Mouse (Mus musculus) forebrain, embryonic 13.5 days (tissue): ENCODE results near the gene Plagl2. TPM values are rescaled to one million over a fixed set of nuclear protein-coding genes. Genes with fewer than 3 reads are reported as not detected.
"Not testable (repeated sequence)": the region's sequence is repeated elsewhere in the genome, so short reads cannot be mapped to it uniquely, and the experiment has no call there.

ENCODE experiments used
- ATAC-seq: fragments of 200-750 bp; cut with Nextera tagmentation; 2 replicates; pipeline ENCODE4 v1.8.0; 2017
- H3K27ac ChIP-seq: fragments of 300-500 bp; sonication (generic); 2 replicates; pipeline ENCODE4 v1.5.1; 2015; ENCODE audit warnings: inconsistent platforms, mild to moderate bottlenecking, moderate library complexity
- H3K27me3 ChIP-seq: fragments of 300-500 bp; sonication (generic); 2 replicates; pipeline ENCODE4 v1.6.1; 2015; ENCODE audit warnings: mild to moderate bottlenecking, inconsistent platforms
- H3K36me3 ChIP-seq: fragments of 300-500 bp; sonication (generic); 2 replicates; pipeline ENCODE4 v1.6.1; 2015; ENCODE audit warnings: mild to moderate bottlenecking, inconsistent platforms; ENCODE audit not compliant: poor library complexity, severe bottlenecking
- H3K4me1 ChIP-seq: fragments of 300-500 bp; sonication (generic); 2 replicates; pipeline ENCODE4 v1.6.1; 2015; ENCODE audit warnings: inconsistent platforms
- H3K4me2 ChIP-seq: fragments of 300-500 bp; sonication (generic); 2 replicates; pipeline ENCODE4 v1.6.1; 2015; ENCODE audit warnings: inconsistent platforms, mild to moderate bottlenecking, moderate library complexity
- H3K4me3 ChIP-seq: fragments of 300-500 bp; sonication (generic); 2 replicates; pipeline ENCODE4 v1.5.1; 2015; ENCODE audit warnings: mild to moderate bottlenecking, inconsistent platforms
- H3K9ac ChIP-seq: fragments of 300-500 bp; sonication (generic); 2 replicates; pipeline ENCODE4 v1.6.1; 2015; ENCODE audit warnings: mild to moderate bottlenecking, inconsistent platforms
- H3K9me3 ChIP-seq: fragments of 300-500 bp; sonication (generic); replicated peaks from 2 replicates; pipeline ENCODE4 v1.6.1; 2016; ENCODE audit warnings: inconsistent platforms
- WGBS: fragments of 180-500 bp; shearing (Covaris S2); methylation state at CpG from one replicate; pipeline ENCODE4 v1.1.7; 2015; 5-methylcytosine and 5-hydroxymethylcytosine counted together
- polyA plus RNA-seq: library from polyadenylated mRNA; unstranded; fragments of >200 nt; fragmentation: Nextera tagmentation; extraction: Ambion mirVana; gene quantifications from 2 replicates; pipeline ENCODE4 v1.2.1, GENCODE M21; 2015

The Plagl2 gene
- polyA plus RNA-seq = 12.0 and 13.6 TPM in 2 replicates

- H3K27ac ChIP-seq = peak within 1 kb of the TSS; percentile 82
- H3K4me2 ChIP-seq = peak within 1 kb of the TSS; percentile 91
- peaks cover 33% of the 10 kb centered on the region for H3K36me3 ChIP-seq
- H3K4me1 ChIP-seq = peaks cover 51% of the 10 kb centered on the region
- peak within 1 kb of the TSS; percentile 97 for H3K4me3 ChIP-seq
- ATAC-seq = peak; percentile 99
- no peaks in the 10 kb centered on the region for H3K9me3 ChIP-seq
- WGBS = under 1% methylated on average over 42 of the region's 72 CpGs
- H3K27me3 ChIP-seq = no peaks in the 10 kb centered on the region
- H3K9ac ChIP-seq = peak within 1 kb of the TSS; percentile 99
Measured at GRCm38 (mm10) chr2:153241250-153242014, at the start of gene Plagl2, which contains the start of gene Pofut1. Plagl2 (minus strand) TSS chr2:153241426. Pofut1 (plus strand) TSS chr2:153241533.

DNA sequence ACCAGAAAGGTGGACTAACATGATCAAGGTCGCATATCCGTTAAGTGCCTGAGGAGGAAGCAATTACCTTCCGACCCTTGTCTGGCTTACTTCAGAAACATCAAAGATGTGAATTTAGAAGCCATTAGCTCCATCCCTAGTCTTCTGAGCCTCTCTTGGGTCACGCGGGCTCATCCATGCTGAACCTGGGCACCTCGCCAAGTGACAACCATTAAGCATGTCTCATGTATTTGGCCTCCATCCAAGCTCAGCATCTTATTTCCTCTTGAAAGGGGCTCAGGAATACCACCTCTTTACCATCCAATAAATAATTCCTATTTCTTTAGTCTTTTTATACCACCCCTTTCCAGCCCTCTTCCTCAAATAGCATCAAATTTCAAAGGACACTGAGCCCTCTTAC lies 46.6 kb upstream of the Plagl2 start:
- H3K27ac ChIP-seq = no peak overlapping the region

GRCm38 (mm10) chr2:153286524-153286923 lies 45.3 kb upstream of the Plagl2 start:
- Histone ChIP-seq H3K27ac (no peak overlapping the region), H3K4me2 (no peak overlapping the region), H3K9ac (no peak overlapping the region), H3K9me3 (no peaks in the 10 kb centered on the region), H3K36me3 (no peaks in the 10 kb centered on the region), H3K4me1 (peaks cover 17% of the 10 kb centered on the region), H3K4me3 (no peak overlapping the region), H3K27me3 (no peaks in the 10 kb centered on the region)
- no peak for ATAC-seq
- WGBS = 84% methylated on average over 4 of the region's 4 CpGs

More for the DNA sequence above, 46.6 kb upstream of the Plagl2 start:
- WGBS = 41% methylated on average over 6 of the region's 6 CpGs
- H3K4me3 ChIP-seq = no peak overlapping the region
- no peaks in the 10 kb centered on the region for H3K9me3 ChIP-seq
- ATAC-seq = no peak
- H3K9ac ChIP-seq = no peak overlapping the region
- peaks cover 30% of the 10 kb centered on the region for H3K4me1 ChIP-seq
- H3K36me3 ChIP-seq = no peaks in the 10 kb centered on the region
- no peak overlapping the region for H3K4me2 ChIP-seq
- no peaks in the 10 kb centered on the region for H3K27me3 ChIP-seq

DNA sequence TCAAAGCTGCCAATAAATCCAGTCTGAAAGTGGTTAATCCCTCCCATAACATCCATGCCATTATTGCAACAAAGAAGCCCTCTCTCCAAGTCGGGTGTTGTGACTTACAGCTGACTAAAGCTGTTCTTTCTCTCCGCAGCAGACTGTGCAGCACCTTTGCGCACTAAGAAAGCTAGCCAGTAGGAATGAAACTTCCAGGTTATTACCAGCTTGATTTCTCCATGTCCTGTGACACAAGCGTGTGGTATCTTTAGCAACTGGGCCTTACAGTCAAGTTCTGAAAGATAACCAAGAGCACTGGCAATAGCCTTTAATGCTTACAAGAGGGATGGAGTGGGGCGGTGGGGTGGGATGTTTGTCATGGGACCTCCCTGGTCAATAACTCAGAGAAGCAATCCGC lies 42.7 kb upstream of the Plagl2 start:
- Histone ChIP-seq H3K4me3 (no peak overlapping the region), H3K36me3 (no peaks in the 10 kb centered on the region), H3K4me1 (peaks cover 11% of the 10 kb centered on the region), H3K9me3 (no peaks in the 10 kb centered on the region), H3K27me3 (no peaks in the 10 kb centered on the region), H3K27ac (no peak overlapping the region), H3K4me2 (no peak overlapping the region), H3K9ac (no peak overlapping the region)
- ATAC-seq = no peak
- 85% methylated on average over 6 of the region's 6 CpGs for WGBS

DNA sequence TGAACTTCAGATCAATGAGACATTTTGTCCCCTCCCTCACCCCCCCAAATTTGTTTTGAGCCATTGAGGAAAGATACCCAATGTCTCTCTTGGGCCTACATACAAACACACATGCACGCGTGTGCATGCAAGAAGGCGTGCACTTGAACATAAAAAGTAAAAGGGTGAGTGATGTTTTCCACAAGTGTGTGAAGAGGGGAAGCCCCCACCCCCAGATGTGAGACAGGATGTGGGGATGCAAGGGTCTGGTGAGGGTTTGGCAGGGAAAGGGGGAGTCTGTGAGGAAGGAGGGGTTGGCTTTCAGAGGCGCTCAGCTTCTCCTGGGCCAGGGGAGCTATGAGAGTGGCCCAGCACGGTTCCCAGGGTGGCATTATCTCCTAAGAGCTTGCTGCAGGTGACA lies 37.1 kb upstream of the Plagl2 start:
- peaks cover 3% of the 10 kb centered on the region; the same call in 1 of the 2 replicates for H3K9me3 ChIP-seq
- 80% methylated on average over 5 of the region's 5 CpGs for WGBS
- H3K27me3 ChIP-seq = no peaks in the 10 kb centered on the region
- no peak overlapping the region for H3K27ac ChIP-seq
- no peak for ATAC-seq
- H3K4me3 ChIP-seq = no peak overlapping the region
- H3K4me1 ChIP-seq = no peaks in the 10 kb centered on the region
- no peaks in the 10 kb centered on the region for H3K36me3 ChIP-seq
- no peak overlapping the region for H3K9ac ChIP-seq
- H3K4me2 ChIP-seq = no peak overlapping the region

DNA sequence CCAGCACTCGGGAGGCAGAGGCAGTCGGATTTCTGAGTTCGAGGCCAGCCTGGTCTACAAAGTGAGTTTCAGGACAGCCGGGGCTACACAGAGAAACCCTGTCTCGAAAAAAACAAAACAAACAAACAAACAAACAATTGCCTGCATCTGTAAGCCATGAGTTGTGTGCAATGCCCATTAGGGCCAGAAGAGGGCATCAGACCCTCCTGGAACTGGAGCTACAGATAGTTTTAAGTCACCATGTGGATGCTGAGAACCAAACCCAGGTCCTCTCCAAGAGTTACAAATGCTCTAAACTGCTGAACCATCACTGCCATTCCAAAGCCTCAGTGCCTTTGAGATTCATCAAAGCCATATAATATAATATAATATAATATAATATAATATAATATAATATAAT lies 35.6 kb upstream of the Plagl2 start:
- H3K4me2 ChIP-seq, H3K27me3 ChIP-seq, H3K4me3 ChIP-seq, H3K36me3 ChIP-seq, H3K27ac ChIP-seq, H3K9ac ChIP-seq, H3K4me1 ChIP-seq, ATAC-seq, H3K9me3 ChIP-seq: not testable (repeated sequence)
- 93% methylated on average over 5 of the region's 5 CpGs for WGBS

DNA sequence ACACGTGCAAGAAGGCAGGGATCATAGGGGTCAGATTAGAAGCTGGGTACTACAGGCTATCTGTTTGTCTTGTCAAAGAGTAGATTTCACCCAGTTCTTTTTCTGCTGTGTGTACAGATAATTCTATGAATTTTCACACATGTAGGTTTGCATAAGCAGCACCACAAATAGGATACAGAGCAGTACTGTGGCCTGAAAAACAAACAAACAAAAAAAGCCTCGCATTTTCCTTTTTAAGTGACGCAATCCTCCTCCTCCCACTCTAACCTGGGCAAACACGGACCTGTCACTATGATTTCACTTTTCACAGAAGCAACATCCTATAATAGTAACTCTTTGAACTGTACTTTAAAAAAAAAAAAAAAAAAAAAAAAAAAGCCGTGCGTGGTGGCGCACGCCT lies 35.2 kb upstream of the Plagl2 start:
- no peak for ATAC-seq
- H3K4me3 ChIP-seq = no peak overlapping the region
- H3K9me3 ChIP-seq = peaks cover 3% of the 10 kb centered on the region; the same call in 1 of the 2 replicates
- H3K4me2 ChIP-seq = no peak overlapping the region
- H3K4me1 ChIP-seq = no peaks in the 10 kb centered on the region
- no peak overlapping the region for H3K9ac ChIP-seq
- H3K27ac ChIP-seq = no peak overlapping the region
- H3K36me3 ChIP-seq = no peaks in the 10 kb centered on the region
- no peaks in the 10 kb centered on the region for H3K27me3 ChIP-seq
- 93% methylated on average over 8 of the region's 8 CpGs for WGBS

- H3K27me3 ChIP-seq, H3K36me3 ChIP-seq, H3K4me3 ChIP-seq, ATAC-seq, H3K9me3 ChIP-seq, H3K27ac ChIP-seq, H3K9ac ChIP-seq, H3K4me1 ChIP-seq, H3K4me2 ChIP-seq: not testable (repeated sequence)
- WGBS = 86% methylated on average over 3 of the region's 3 CpGs
Measured at GRCm38 (mm10) chr2:153275577-153275976, 34.4 kb upstream of the Plagl2 start.

DNA sequence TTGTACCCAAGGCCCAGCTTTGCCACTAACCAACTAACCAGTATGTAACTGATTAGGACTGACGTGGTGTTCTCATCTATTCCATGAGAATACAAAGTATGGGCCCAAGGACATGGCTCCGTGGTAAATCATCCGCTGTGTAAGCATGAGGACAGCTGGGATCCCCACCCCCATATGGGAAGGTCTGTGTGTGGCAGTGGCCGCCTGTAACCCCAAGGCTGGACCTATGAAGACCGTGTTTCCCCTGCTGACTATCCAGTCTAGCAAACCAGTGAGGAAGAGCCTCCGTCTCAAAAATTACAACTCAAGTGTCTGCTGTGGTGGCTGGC lies 33.7 kb upstream of the Plagl2 start:
- Histone ChIP-seq H3K27me3 (no peaks in the 10 kb centered on the region), H3K9me3 (peaks cover 3% of the 10 kb centered on the region; the same call in 1 of the 2 replicates), H3K4me3 (no peak overlapping the region), H3K36me3 (no peaks in the 10 kb centered on the region), H3K27ac (no peak overlapping the region), H3K4me2 (no peak overlapping the region), H3K4me1 (no peaks in the 10 kb centered on the region), H3K9ac (no peak overlapping the region)
- 84% methylated on average over 6 of the region's 6 CpGs for WGBS
- no peak for ATAC-seq

GRCm38 (mm10) chr2:153274200-153274918 lies 33.1 kb upstream of the Plagl2 start:
- not testable (repeated sequence) for H3K4me1 ChIP-seq, H3K9ac ChIP-seq
- 72% methylated on average over 6 of the region's 6 CpGs for WGBS

GRCm38 (mm10) chr2:153270231-153270915 lies 29.1 kb upstream of the Plagl2 start:
- WGBS = 74% methylated on average over 8 of the region's 8 CpGs
- not testable (repeated sequence) for ATAC-seq, H3K4me2 ChIP-seq, H3K27ac ChIP-seq, H3K9me3 ChIP-seq, H3K9ac ChIP-seq, H3K4me3 ChIP-seq, H3K4me1 ChIP-seq, H3K27me3 ChIP-seq
- H3K36me3 ChIP-seq = peaks cover 32% of the 10 kb centered on the region

More at GRCm38 (mm10) chr2:153274200-153274918, 33.1 kb upstream of the Plagl2 start:
- H3K27me3 ChIP-seq, H3K27ac ChIP-seq, H3K4me3 ChIP-seq, H3K9me3 ChIP-seq, ATAC-seq, H3K4me2 ChIP-seq, H3K36me3 ChIP-seq: not testable (repeated sequence)

DNA sequence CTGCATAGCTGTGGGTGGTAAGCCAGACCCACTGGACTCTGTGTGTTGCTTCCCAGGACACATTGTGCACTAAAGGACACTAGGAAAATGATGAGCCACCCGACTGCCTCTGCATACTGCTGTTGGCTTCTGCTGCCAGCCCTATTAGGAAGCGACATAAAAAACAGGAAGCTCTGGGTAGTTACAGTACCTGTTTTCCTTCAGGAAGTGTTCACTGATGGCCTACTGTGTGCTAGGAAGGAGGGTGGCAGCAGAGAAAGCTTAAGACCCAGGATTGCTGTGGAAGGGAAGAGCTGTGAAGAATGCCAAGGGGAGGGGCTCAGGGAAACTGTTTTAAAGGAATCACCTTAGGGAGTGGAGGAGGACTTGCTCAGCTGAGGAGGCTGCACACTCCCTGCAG lies 26.1 kb upstream of the Plagl2 start:
- Histone ChIP-seq H3K4me1 (no peaks in the 10 kb centered on the region), H3K27ac (no peak overlapping the region), H3K9ac (no peak overlapping the region), H3K36me3 (peaks cover 61% of the 10 kb centered on the region), H3K4me3 (no peak overlapping the region), H3K27me3 (no peaks in the 10 kb centered on the region), H3K4me2 (no peak overlapping the region), H3K9me3 (no peaks in the 10 kb centered on the region)
- WGBS = 88% methylated on average over 2 of the region's 2 CpGs
- ATAC-seq = no peak
